In genomic region chr16:8842962-8843361, GRCm38 (mm10) we compare ENCODE assay signal across 23 mouse cellular contexts. TPM values are rescaled to one million over a fixed set of nuclear protein-coding genes. Genes with fewer than 3 reads are reported as not detected.
DNase-seq lines count a peak whose midpoint lies in the region; ATAC-seq and TF ChIP-seq lines count a peak whose summit lies in the region.
"Had no signal": no experiment of that assay in that cellular context is flagged by ENCODE, and none has a peak within 500 bp of the region (broad histone marks: within the 10 kb centered on the region; RNA-seq: fewer than 3 reads in every experiment).

No protein-coding gene starts in this region.

- ATAC-seq in CD4-positive, CD25-positive, alpha-beta regulatory T cell, adult 4 months: peak; percentile 61
- peak; percentile 61 for ATAC-seq in activated CD4-positive, CD25-positive, alpha-beta regulatory T cell, adult 4 months
- ATAC-seq in hindbrain, embryonic 12.5 days (ENCODE audit: low FRiP score): no peak
- no peak for ATAC-seq in liver, postnatal 0 days
- ATAC-seq: forebrain, embryonic 13.5 days; forebrain, embryonic 16.5 days; hindbrain, embryonic 16.5 days; Patski had no signal

- H3K9ac ChIP-seq in heart, adult 2 months (ENCODE audit: low read depth, low read length): no peak overlapping the region
- no peak overlapping the region for H3K9ac ChIP-seq in hindbrain, embryonic 12.5 days
- H3K9ac ChIP-seq in liver, postnatal 0 days (replicated peaks): no peak overlapping the region
- H3K9ac ChIP-seq: forebrain, embryonic 13.5 days; hindbrain, embryonic 13.5 days had no signal

- no peak for TF ChIP-seq EP300 in heart, adult 2 months (IDR thresholded peaks at IDR 0.05; ENCODE audit: insufficient read depth, low read depth, low read length)
- no peak for TF ChIP-seq EP300 in liver, postnatal 0 days (IDR thresholded peaks at IDR 0.05; ENCODE audit: low read depth)

- DNase-seq in heart, adult 2 months: peak in 1 of 2 experiments; percentile 13
- no peak for DNase-seq in heart, adult 18-20 months
- DNase-seq in liver, postnatal 0 days: no peak
- DNase-seq in cerebellum, postnatal 36 days: no peak
- DNase-seq: adrenal gland, adult 2 months; adrenal gland, postnatal 14 days; cerebellum, adult 11 months; cerebellum, adult 2 months; cerebellum, adult 9-11 months; cerebellum, postnatal 25 days; gastrocnemius, postnatal 25 days; kidney, adult 2 months had no signal

- H3K36me3 ChIP-seq in heart, adult 2 months (ENCODE audit: control insufficient read depth, insufficient read depth, low read length): peaks cover 74% of the 10 kb centered on the region
- peaks cover 30% of the 10 kb centered on the region for H3K36me3 ChIP-seq in hindbrain, embryonic 12.5 days
- H3K36me3 ChIP-seq in liver, postnatal 0 days (replicated peaks; ENCODE audit: insufficient read depth, low read length): peaks cover 60% of the 10 kb centered on the region

- no peak for TF ChIP-seq CTCF in heart, adult 2 months (IDR thresholded peaks at IDR 0.05)
- no peak for TF ChIP-seq CTCF in liver, postnatal 0 days (IDR thresholded peaks at IDR 0.05; ENCODE audit: low read depth)

- no peaks in the 10 kb centered on the region for H3K27me3 ChIP-seq in heart, adult 2 months (ENCODE audit: control insufficient read depth, insufficient read depth, low read length)
- no peaks in the 10 kb centered on the region for H3K27me3 ChIP-seq in hindbrain, embryonic 12.5 days
- no peaks in the 10 kb centered on the region for H3K27me3 ChIP-seq in liver, postnatal 0 days (ENCODE audit: insufficient read depth, low read length)
- H3K27me3 ChIP-seq: forebrain, embryonic 13.5 days; hindbrain, embryonic 13.5 days; Patski had no signal

- 76% methylated on average over 10 of the region's 10 CpGs for WGBS in heart, adult 2 months
- WGBS in hindbrain, embryonic 12.5 days: 95% methylated on average over 10 of the region's 10 CpGs
- 84% methylated on average over 10 of the region's 10 CpGs for WGBS in liver, postnatal 0 days (ENCODE audit: insufficient replicate concordance)

- no peaks in the 10 kb centered on the region for H3K9me3 ChIP-seq in hindbrain, embryonic 12.5 days (replicated peaks)
- H3K9me3 ChIP-seq in liver, postnatal 0 days (ENCODE audit: low read length): no peaks in the 10 kb centered on the region
- H3K9me3 ChIP-seq: forebrain, embryonic 10.5 days; forebrain, embryonic 13.5 days; G1E; hindbrain, embryonic 13.5 days had no signal

- H3K27ac ChIP-seq in heart, adult 2 months: peak overlapping the region; percentile 36; the same call in 1 of the 2 replicates
- H3K27ac ChIP-seq in hindbrain, embryonic 12.5 days: no peak overlapping the region
- no peak overlapping the region for H3K27ac ChIP-seq in liver, postnatal 0 days (ENCODE audit: low read depth)
- H3K27ac ChIP-seq: forebrain, embryonic 10.5 days; forebrain, embryonic 13.5 days; hindbrain, embryonic 13.5 days had no signal

- no peak for TF ChIP-seq POLR2A in heart, adult 2 months (IDR thresholded peaks at IDR 0.05; ENCODE audit: insufficient read depth, low read depth, low read length)

- peaks cover 6% of the 10 kb centered on the region for H3K79me2 ChIP-seq in heart, adult 2 months (replicated peaks; ENCODE audit: control insufficient read depth, insufficient read depth, low read length)

- no peak overlapping the region for H3K4me3 ChIP-seq in heart, adult 2 months
- no peak overlapping the region for H3K4me3 ChIP-seq in hindbrain, embryonic 12.5 days
- no peak overlapping the region for H3K4me3 ChIP-seq in liver, postnatal 0 days (ENCODE audit: low read depth, low read length)
- H3K4me3 ChIP-seq: forebrain, embryonic 10.5 days; forebrain, embryonic 13.5 days; hindbrain, embryonic 13.5 days had no signal

- intact Hi-C loops in heart, adult 2 months (cut with DNase I): no loop called here

- no peak overlapping the region for H3K4me2 ChIP-seq in hindbrain, embryonic 12.5 days (replicated peaks)
- H3K4me2 ChIP-seq in liver, postnatal 0 days (ENCODE audit: low read depth, low read length): no peak overlapping the region
- H3K4me2 ChIP-seq: forebrain, embryonic 13.5 days; heart, embryonic 11.5 days; hindbrain, embryonic 13.5 days had no signal

- H3K4me1 ChIP-seq in heart, adult 2 months (ENCODE audit: control insufficient read depth, insufficient read depth, low read length): peaks cover 18% of the 10 kb centered on the region
- H3K4me1 ChIP-seq in hindbrain, embryonic 12.5 days: peaks cover 4% of the 10 kb centered on the region; the same call in 1 of the 2 replicates
- peaks cover 2% of the 10 kb centered on the region; the same call in 1 of the 2 replicates for H3K4me1 ChIP-seq in liver, postnatal 0 days (ENCODE audit: insufficient read depth)
- H3K4me1 ChIP-seq: forebrain, embryonic 10.5 days had no signal

RNA-seq across cellular contexts. Expression of gene 1810013L24Rik, which starts 13.1 kb away (rescaled TPM):
- total RNA-seq in heart, adult 2 months (2021): 100 to 1,000 TPM in 1 of 2 experiments, 10 to 100 TPM in 1; 93.2 to 133 TPM
- polyA plus RNA-seq in heart, adult 2 months (2012; rRNA removed): 29.2 and 57.0 TPM in 2 replicates
- 100 to 1,000 TPM; 113 to 118 TPM for total RNA-seq in heart, adult 18-20 months (2021)
- polyA plus RNA-seq in CD4-positive, CD25-positive, alpha-beta regulatory T cell, adult 4 months (2017; shearing (Covaris generic)): 10 to 100 TPM; 16.6 to 25.7 TPM
- polyA plus RNA-seq in activated CD4-positive, CD25-positive, alpha-beta regulatory T cell, adult 4 months (2017; shearing (Covaris generic)): 10 to 100 TPM; 17.5 to 21.1 TPM
- polyA plus RNA-seq in hindbrain, embryonic 12.5 days (2016; fragmentation: Nextera tagmentation; extraction: Ambion mirVana): 45.1 and 45.9 TPM in 2 replicates
- 7.1 and 7.5 TPM in 2 replicates for polyA plus RNA-seq in liver, postnatal 0 days (2015; fragmentation: Nextera tagmentation; extraction: Ambion mirVana)

RNA-seq across cellular contexts. Expression of gene Usp7, which starts 50.9 kb away (rescaled TPM):
- total RNA-seq in heart, adult 2 months (2021): 10 to 100 TPM; 45.6 to 49.0 TPM
- 19.4 and 30.7 TPM in 2 replicates for polyA plus RNA-seq in heart, adult 2 months (2012; rRNA removed)
- 10 to 100 TPM; 41.3 to 49.2 TPM for total RNA-seq in heart, adult 18-20 months (2021)
- polyA plus RNA-seq in CD4-positive, CD25-positive, alpha-beta regulatory T cell, adult 4 months (2017; shearing (Covaris generic)): 10 to 100 TPM; 39.2 to 51.8 TPM
- 10 to 100 TPM; 35.0 to 48.0 TPM for polyA plus RNA-seq in activated CD4-positive, CD25-positive, alpha-beta regulatory T cell, adult 4 months (2017; shearing (Covaris generic))
- 32.1 and 34.9 TPM in 2 replicates for polyA plus RNA-seq in hindbrain, embryonic 12.5 days (2016; fragmentation: Nextera tagmentation; extraction: Ambion mirVana)
- polyA plus RNA-seq in liver, postnatal 0 days (2015; fragmentation: Nextera tagmentation; extraction: Ambion mirVana): 15.8 and 17.7 TPM in 2 replicates

Comparison
In these comparisons a context has a peak if more than half of its experiments do, and no peak if none do; other contexts are left out.
1. ATAC-seq: peak in CD4-positive, CD25-positive, alpha-beta regulatory T cell, adult 4 months (single experiment) and activated CD4-positive, CD25-positive, alpha-beta regulatory T cell, adult 4 months (single experiment); none in hindbrain, embryonic 12.5 days (single experiment) and liver, postnatal 0 days (single experiment).